Mouse (Mus musculus) spleen, adult 2 months (tissue): Measurements from ENCODE around the gene Cyfip1. TPM values are rescaled to one million over a fixed set of nuclear protein-coding genes. Genes with fewer than 3 reads are reported as not detected.

ENCODE experiments used
- DNase-seq, 2 experiments: peaks; one replicate each; pipeline versions ENCODE4 v3.0.0 to v3.0.0-alpha.2; 2012 to 2021; ENCODE audit warnings: low spot score in 2 of 2, low read depth in 1 of 2
- H3K27ac ChIP-seq: fragments of 200-500 bp; 2 replicates; pipeline ENCODE4 v1.5.1; 2012; ENCODE audit warnings: low read length, inconsistent platforms; ENCODE audit not compliant: insufficient read depth
- H3K27me3 ChIP-seq: fragments of 200-500 bp; 2 replicates; pipeline ENCODE4 v1.6.1; 2012; ENCODE audit warnings: mild to moderate bottlenecking, moderate library complexity, low read length, inconsistent platforms; ENCODE audit not compliant: control insufficient read depth, insufficient read depth
- H3K36me3 ChIP-seq: fragments of 200-500 bp; 2 replicates; pipeline ENCODE4 v1.6.1; 2012; ENCODE audit warnings: mild to moderate bottlenecking, low read length, inconsistent platforms; ENCODE audit not compliant: control insufficient read depth, insufficient read depth
- H3K4me1 ChIP-seq: fragments of 200-500 bp; 2 replicates; pipeline ENCODE4 v1.6.1; 2011; ENCODE audit warnings: inconsistent platforms; ENCODE audit not compliant: control insufficient read depth, insufficient read depth, insufficient read length
- H3K4me3 ChIP-seq: fragments of 200-500 bp; 2 replicates; pipeline ENCODE4 v1.5.1; 2011; ENCODE audit warnings: mild to moderate bottlenecking, inconsistent platforms; ENCODE audit not compliant: insufficient read depth, insufficient read length; ENCODE audit errors: extremely low read depth
- CTCF ChIP-seq: fragments of 200-500 bp; IDR thresholded peaks from 2 replicates; pipeline ENCODE4 v1.5.1; 2011; ENCODE audit warnings: mild to moderate bottlenecking, inconsistent platforms; ENCODE audit not compliant: insufficient read depth, insufficient read length, insufficient replicate concordance; ENCODE audit errors: extremely low read depth
- POLR2A ChIP-seq: fragments of 200-500 bp; IDR thresholded peaks from 2 replicates; pipeline ENCODE4 v1.6.1; 2011; ENCODE audit warnings: low read depth, low read length, inconsistent platforms
- WGBS: fragments of 180-500 bp; shearing (Covaris S2); methylation state at CpG from one replicate; pipeline ENCODE4 v1.1.7; 2018; 5-methylcytosine and 5-hydroxymethylcytosine counted together
- polyA plus RNA-seq: library from polyadenylated mRNA; depleted of rRNA; stranded (reverse); fragments of >200 nt; gene quantifications from 2 replicates; pipeline ENCODE4 v1.2.3, GENCODE M21; 2012

The Cyfip1 gene
- polyA plus RNA-seq, 1 experiment = 17.4 TPM

- TF ChIP-seq CTCF = no peak
- no peak for TF ChIP-seq POLR2A
- 0 out of 2 replicates have a peak, but pooled peaks cover 2% of the 10 kb centered on the region for H3K36me3 ChIP-seq
- no peaks in the 10 kb centered on the region for H3K27me3 ChIP-seq
- no peak for DNase-seq
- 85% methylated on average over 6 of the region's 6 CpGs for WGBS
- H3K4me1 ChIP-seq = peaks cover 5% of the 10 kb centered on the region; the same call in 1 of the 2 replicates
- no peak overlapping the region for H3K27ac ChIP-seq
- no peak overlapping the region for H3K4me3 ChIP-seq
Measured at GRCm38 (mm10) chr7:55870340-55871020, 28.9 kb downstream of the Cyfip1 start.

GRCm38 (mm10) chr7:55871476-55871875, 29.9 kb downstream of the Cyfip1 start:
- Histone ChIP-seq H3K4me3 (no peak overlapping the region), H3K4me1 (peaks cover 3% of the 10 kb centered on the region; the same call in 1 of the 2 replicates)
- 86% methylated on average over 5 of the region's 5 CpGs for WGBS

GRCm38 (mm10) chr7:55874703-55875102, 33.2 kb downstream of the Cyfip1 start:
- 73% methylated on average over 7 of the region's 7 CpGs for WGBS

More at GRCm38 (mm10) chr7:55871476-55871875, 29.9 kb downstream of the Cyfip1 start:
- Histone ChIP-seq H3K36me3 (0 out of 2 replicates have a peak, but pooled peaks cover 2% of the 10 kb centered on the region), H3K27ac (no peak overlapping the region), H3K27me3 (no peaks in the 10 kb centered on the region)
- DNase-seq = no peak
- TF ChIP-seq CTCF = no peak
- no peak for TF ChIP-seq POLR2A

GRCm38 (mm10) chr7:55877721-55878120, 36.2 kb downstream of the Cyfip1 start:
- no peaks in the 10 kb centered on the region for H3K27me3 ChIP-seq
- H3K4me1 ChIP-seq = no peaks in the 10 kb centered on the region
- H3K27ac ChIP-seq = no peak overlapping the region
- TF ChIP-seq POLR2A = no peak
- no peak for TF ChIP-seq CTCF
- H3K36me3 ChIP-seq = peaks cover 6% of the 10 kb centered on the region; the same call in 1 of the 2 replicates
- DNase-seq = no peak
- H3K4me3 ChIP-seq = no peak overlapping the region
- 89% methylated on average over 10 of the region's 10 CpGs for whole genome bisulfite sequencing

More at GRCm38 (mm10) chr7:55874703-55875102, 33.2 kb downstream of the Cyfip1 start:
- DNase-seq = no peak
- H3K27ac ChIP-seq = no peak overlapping the region
- no peak for TF ChIP-seq CTCF
- no peak for TF ChIP-seq POLR2A
- peaks cover 6% of the 10 kb centered on the region; the same call in 1 of the 2 replicates for H3K36me3 ChIP-seq
- no peaks in the 10 kb centered on the region for H3K27me3 ChIP-seq
- no peaks in the 10 kb centered on the region for H3K4me1 ChIP-seq
- H3K4me3 ChIP-seq = no peak overlapping the region

GRCm38 (mm10) chr7:55880882-55881281, 39.3 kb downstream of the Cyfip1 start:
- 94% methylated on average over 9 of the region's 9 CpGs for WGBS
- H3K4me3 ChIP-seq = no peak overlapping the region
- peaks cover 4% of the 10 kb centered on the region; the same call in 1 of the 2 replicates for H3K36me3 ChIP-seq
- TF ChIP-seq CTCF (no peak), POLR2A (no peak)
- H3K27ac ChIP-seq = no peak overlapping the region
- no peaks in the 10 kb centered on the region for H3K27me3 ChIP-seq
- H3K4me1 ChIP-seq = no peaks in the 10 kb centered on the region
- DNase-seq = no peak

- WGBS = 80% methylated on average over 4 of the region's 4 CpGs
- DNase-seq = no peak
- TF ChIP-seq POLR2A (no peak), CTCF (no peak)
- H3K27ac ChIP-seq = no peak overlapping the region
- no peak overlapping the region for H3K4me3 ChIP-seq
- no peaks in the 10 kb centered on the region; the same call in 1 of the 2 replicates for H3K36me3 ChIP-seq
- no peaks in the 10 kb centered on the region for H3K4me1 ChIP-seq
- no peaks in the 10 kb centered on the region for H3K27me3 ChIP-seq
Measured at GRCm38 (mm10) chr7:55888603-55889002, 47.1 kb downstream of the Cyfip1 start.

GRCm38 (mm10) chr7:55889996-55890395, 48.5 kb downstream of the Cyfip1 start:
- peaks cover 1% of the 10 kb centered on the region for H3K36me3 ChIP-seq
- H3K27me3 ChIP-seq = no peaks in the 10 kb centered on the region
- DNase-seq = peak in 1 of 2 experiments; percentile 30
- no peak overlapping the region for H3K4me3 ChIP-seq
- no peak overlapping the region for H3K27ac ChIP-seq
- TF ChIP-seq POLR2A = no peak
- no peak for TF ChIP-seq CTCF
- H3K4me1 ChIP-seq = no peaks in the 10 kb centered on the region
- WGBS = 72% methylated on average over 4 of the region's 4 CpGs
